Mouse (Mus musculus): ENCODE measurements around the gene Grin2c. TPM values are rescaled to one million over a fixed set of nuclear protein-coding genes. Genes with fewer than 3 reads are reported as not detected.

Gene Grin2c
- total RNA-seq, 2 experiments from 2014 or later = not detected

DNA sequence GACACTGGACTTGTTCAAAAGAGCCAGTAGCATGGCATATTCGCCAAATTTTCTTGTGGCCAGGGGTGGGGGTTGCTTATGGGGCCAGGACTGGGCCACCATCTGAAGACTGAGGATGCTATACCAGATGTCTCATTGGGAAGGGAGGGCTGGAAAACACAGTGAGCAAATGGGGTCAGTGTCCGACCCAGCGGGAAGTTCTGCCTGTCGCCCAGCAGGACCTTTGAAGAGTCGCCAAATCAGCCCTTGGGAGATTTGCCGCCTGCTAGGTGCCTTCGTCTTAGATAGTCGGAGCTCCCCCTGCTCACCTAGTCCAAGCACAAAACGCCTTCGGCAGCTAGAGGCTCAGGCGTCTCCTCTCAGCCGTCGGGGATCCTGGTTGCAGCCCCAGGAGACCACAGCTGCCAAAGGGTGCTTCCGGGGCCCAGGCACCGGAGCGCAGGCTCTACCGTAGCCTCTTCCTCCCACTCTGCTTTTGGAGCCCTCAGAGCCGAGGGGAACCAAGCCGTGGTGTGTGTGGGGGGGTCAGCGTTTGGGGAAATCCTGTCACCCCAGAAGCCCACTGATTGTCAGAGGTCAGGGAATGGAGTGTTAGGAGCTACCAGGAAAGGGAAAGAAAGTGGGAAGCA lies 1.2 kb downstream of the Grin2c start:
- ATAC-seq (replicated peaks; ENCODE audit: poor library complexity) = 0 out of 2 replicates have a peak, but pooled peaks have one; percentile 7

DNA sequence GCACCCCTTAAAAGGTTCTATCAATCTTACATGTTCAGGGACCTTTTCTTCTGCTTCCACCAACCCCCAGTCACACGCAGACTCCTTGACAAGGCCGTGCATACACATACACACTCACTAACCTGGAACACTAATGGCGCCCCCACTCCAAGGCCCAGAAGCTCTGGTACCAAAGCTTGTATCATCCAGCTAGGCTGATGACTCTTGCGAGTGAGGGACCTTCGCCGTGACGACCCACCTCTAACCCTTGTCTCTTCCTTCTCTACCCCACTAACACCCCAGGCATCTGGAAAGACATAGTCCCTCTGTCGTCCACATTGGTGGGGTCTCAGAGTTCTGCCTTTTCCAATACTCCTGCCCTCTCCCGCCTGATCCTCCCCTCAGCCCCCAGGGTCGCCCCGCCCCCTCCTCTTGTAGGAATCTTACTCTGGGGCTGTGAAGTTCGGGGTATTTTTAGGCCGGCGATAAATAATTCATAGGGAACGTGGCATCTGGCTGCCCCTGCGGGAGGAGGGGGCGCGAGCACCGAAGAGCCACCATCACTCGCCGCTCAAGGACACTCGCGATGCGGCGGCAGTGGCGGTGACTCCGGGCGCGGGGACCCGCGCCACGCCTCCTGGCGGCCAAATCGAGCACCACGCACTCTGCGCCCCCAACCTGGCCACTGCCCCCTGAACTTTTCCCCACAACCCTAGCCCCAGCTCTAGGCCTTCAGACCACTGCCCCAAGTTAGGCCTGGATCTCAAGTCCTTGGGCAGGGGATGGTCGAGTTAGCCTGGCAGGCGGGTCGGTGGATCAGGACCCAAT lies 2.0 kb downstream of the Grin2c start:
- peak; percentile 53; the same call in 1 of the 2 replicates for ATAC-seq (replicated peaks; ENCODE audit: poor library complexity)

DNA sequence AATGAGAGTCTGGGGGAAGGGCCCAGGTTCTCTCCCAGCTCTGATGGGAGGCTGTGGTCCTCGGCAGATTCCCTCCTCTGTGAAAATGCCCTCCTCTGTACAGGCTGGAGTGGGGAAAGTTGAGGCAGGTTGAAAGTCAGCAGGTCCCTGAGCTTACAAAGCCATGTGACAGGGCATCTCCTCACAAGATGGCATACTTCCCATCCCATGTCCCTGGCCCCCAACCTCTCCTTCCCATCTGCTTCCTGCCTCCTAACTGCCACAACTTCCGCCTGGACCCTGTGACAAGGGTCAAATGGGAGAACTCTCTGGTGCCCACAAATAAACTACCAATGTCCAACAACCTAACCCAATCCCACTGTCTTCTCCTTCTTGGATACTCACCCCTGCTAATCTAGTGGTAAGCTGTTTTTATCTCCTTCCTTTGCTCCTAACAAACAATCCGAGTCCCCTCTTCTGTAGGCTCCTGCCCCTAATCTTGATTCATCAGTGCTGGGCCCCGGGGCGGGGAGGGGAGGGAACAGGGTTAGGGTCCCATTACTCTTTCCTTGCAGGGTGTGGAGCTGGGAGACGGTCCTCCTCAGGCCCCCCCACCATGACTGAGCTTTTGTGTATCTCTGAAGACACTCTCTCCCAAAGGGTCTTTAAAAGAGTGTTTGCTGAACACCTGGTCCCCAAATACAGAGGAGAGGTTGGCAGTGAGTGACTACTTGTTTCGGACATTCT lies 2.7 kb downstream of the Grin2c start:
- ATAC-seq (replicated peaks; ENCODE audit: poor library complexity) = no peak

DNA sequence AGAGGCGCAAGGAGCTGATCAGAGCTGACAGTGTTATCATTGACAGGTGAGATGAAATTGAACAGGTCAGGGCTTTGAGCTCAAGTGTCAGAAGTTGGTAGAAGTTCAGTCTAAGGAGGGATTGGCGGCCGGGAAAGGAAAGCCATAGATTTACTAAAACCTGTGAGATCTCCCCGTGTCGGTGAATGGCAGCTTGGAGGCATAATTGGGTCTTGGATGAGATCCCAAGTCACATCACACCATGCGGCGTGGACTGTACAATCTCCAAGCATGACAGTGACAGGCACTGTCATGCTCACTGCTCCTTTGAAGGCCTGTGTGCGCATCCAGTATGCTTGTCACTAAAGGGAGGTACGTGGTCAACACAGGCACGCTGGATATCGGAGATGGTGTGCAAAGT lies 4.1 kb downstream of the Grin2c start:
- ATAC-seq (replicated peaks; ENCODE audit: poor library complexity) = no peak

DNA sequence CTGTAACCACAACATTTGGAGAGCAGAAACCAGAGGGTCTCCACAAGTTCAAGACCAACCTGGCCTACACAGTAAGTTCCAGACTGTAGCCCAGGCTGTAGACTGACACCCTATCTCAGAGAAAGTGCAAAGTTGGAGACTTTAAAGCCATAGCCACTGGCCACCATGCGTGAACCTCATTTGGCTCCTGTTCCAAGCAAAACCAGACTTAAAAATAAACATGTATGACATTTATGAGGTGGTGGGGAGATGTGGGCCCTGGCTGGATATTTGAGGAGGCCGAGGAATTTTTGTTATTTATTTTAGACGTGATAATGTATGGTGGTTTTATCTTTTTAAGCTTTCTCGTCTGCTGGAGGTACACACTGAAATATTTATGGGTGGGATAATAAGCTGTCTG lies 7.9 kb downstream of the Grin2c start:
- no peak for ATAC-seq (replicated peaks; ENCODE audit: poor library complexity)

DNA sequence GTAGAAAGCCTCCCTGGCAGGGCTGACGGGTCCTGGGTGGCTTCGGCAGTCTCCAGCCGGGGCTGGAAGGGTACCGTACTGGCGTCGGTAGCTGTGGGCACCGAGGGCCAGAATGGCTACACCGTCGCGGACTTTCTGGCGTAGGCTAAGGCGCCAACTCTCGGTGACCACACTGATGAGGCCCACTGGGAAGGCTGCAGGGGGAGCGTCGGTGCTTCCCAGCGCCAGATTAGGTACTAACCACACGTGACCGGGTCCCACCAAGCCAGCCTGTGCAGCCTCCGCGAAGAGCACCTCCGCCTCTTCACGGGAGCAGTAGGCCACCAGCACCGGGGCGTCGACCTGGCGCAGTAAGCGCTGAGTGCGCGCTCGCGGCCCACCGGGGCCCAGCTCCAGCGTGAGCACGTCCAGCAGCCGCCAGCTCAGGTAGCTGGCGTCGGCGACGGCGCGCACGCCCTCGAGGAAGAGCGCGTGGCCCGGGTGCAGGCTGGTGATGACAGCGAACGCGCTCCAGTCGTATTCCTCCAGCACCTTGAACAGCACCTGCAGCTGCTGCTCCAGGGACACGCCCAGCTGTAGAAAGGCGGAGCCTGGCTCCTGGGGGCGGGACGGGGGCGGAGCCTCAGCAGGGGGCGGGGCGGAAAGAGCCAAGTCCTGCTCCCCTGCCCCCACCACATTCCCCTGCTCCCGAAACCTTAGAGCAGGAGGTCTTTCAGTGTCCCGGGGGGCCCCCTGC lies 9.1 kb downstream of the Grin2c start:
- peak; percentile 71 for ATAC-seq (replicated peaks; ENCODE audit: poor library complexity)

DNA sequence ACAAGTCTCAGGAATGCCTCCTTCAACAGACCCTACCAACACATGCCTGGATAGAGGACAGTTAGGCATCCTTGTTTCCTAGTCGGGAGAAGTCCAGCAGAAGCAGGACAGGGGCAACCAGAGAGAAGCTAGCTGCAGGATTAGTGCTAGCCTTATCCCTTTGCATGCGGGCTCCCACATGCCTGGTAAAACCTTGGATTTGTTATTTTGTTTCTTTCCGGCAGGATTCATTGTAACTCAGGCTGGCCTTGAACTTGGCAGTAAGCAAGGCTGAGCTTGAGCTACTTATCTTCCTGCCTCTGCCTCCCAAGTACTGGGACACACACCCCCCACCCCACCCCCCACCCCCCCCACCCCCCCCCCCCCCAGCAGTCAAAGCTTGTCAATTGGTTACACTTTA lies 15.8 kb downstream of the Grin2c start:
- ATAC-seq (replicated peaks; ENCODE audit: poor library complexity) = no peak

DNA sequence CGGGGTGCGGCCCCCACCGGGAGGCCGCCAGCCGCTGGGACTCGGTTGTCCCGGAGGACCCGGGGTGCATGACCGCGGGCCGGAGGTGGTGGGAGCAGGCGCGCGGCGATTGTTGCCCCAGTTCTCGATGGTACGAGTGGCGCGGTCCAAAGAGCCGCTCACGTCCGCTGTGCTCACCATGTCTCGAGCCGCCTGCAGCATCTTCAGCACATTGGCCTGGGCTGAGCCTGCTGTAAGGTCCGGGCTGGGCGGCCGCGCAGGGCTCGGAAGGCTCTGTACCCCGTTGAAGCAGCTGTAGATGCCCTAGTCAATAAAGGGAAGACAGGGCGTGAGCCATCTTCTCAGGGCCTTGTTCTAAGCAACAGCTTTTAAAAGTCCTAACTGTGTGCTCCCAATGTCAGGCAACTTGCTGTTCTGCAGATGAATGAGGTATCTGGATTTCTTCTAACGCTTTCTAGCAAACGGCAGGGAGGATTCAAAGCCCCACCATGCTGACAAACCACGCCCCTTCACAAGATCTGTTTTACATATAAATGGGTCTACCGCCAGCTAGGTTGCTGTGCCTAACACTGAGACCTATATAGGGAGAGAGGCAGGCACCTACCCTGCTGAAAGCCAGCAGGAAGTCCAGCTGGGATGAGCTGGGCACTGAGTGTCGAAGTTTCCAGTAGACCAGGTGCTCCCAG lies 16.5 kb downstream of the Grin2c start:
- ATAC-seq (replicated peaks; ENCODE audit: poor library complexity) = no peak

DNA sequence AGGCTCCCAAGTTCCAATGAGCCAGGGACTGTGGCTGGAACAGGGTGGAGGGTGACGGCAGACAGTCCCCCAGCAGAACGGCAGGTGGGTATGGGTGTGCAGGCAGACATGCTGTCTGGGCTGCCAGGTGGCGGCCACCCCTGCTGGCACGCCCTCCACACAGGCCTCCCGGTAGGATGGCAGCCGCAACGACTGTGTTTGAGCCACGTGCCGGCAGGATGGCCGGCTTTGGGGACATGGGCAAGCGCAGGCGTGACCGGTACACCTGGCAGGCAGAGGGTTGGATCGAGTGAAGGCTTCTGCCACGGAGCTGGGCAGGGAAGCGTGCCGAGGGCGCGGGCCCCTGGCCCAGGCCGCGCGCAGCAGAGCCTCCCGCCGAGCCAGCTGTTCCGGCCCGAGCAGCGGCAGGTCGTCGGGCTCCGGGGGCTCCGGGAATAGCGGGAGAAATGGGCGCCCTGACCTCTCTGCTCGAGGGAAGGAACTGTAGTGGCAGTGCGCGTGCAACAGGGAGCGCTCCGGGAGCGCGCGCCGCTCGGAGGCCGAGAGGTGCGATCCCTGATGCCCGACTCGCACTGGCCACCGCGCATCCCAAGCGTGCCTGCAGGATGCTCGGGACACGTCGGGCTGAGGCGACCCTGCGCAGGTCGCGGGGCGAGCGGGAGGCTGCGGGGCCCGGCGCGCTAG lies 17.2 kb downstream of the Grin2c start:
- ATAC-seq (replicated peaks; ENCODE audit: poor library complexity) = no peak

DNA sequence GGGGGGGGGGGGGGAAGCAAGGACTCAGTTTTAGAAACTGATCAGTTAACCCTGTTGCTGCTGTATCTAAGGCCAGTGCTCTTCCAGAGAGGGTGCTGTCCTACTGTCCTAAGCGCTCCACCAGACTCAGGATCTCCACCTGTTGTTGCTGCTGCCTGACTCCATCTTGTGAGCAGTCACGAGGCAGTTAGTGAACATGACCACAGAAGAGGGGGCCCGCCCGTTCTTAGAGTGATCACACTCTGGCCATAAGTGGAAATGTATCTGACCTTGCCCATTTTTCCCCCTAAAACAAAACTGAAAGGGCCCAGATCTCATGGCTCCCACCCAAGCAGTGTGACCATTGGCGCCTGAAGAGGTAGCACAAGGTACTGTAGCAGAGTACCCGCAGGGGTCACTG lies 19.1 kb downstream of the Grin2c start:
- no peak for ATAC-seq (replicated peaks; ENCODE audit: poor library complexity)

DNA sequence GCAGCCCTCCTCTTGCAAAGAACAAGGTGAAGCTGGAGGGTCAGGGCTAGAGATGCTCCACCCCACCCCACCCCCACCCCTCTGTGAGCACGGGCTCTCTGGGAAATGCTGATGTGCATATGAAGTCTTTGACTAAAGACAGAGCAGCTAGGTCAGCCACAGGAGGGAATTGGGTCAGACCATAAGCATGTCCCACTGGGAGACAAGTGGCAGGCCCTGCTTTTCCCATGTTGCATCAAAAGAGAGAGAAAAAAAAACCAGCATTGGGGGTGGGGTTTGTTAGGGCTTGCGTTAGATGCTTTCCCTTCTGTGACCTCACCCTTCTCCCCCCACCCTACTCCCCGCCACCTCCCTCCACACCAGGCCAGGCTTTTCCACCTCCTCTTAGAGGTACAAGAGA lies 19.8 kb downstream of the Grin2c start:
- ATAC-seq (replicated peaks; ENCODE audit: poor library complexity) = no peak

DNA sequence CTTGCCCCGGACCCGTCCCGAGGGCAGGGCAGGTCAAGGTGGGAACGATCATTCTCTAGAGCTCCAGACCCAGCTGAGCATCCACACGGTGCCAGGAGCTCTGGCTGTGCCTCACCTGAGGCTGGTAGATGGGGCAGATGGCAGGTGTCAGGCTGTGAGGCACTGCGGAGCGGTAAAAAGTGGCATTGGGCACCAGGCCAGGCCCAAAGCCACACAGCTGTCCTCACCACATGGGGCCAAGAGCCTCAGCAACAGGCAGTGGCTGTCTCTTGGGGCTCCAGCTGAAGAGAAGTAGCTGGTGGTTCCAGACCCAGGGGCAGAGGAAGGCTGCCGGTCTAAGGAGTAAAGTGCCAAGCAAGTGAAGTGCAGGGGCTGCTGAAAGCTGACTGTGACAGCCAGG lies 20.7 kb downstream of the Grin2c start:
- peak; percentile 27; the same call in 1 of the 2 replicates for ATAC-seq (replicated peaks; ENCODE audit: poor library complexity)

DNA sequence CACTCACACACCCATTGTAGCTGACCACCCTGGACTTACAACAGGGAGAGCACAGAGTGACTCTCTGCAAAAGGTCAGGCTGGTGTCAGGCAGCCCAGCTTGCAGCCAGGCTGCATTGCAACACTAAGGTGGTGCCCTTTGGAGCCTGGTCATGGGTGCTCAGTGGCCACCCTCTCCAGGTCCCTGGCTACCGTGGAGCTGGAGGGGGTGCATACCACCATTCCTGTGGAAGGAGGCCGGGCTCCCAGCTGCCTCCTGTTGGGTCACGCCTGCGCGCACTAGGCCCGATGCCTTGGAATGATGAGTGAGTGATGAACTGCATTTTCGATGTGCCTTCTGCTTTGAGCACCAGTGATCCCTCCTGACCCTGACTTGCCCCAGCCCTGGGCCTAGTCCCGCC lies 22.2 kb downstream of the Grin2c start:
- ATAC-seq (replicated peaks; ENCODE audit: poor library complexity) = no peak

DNA sequence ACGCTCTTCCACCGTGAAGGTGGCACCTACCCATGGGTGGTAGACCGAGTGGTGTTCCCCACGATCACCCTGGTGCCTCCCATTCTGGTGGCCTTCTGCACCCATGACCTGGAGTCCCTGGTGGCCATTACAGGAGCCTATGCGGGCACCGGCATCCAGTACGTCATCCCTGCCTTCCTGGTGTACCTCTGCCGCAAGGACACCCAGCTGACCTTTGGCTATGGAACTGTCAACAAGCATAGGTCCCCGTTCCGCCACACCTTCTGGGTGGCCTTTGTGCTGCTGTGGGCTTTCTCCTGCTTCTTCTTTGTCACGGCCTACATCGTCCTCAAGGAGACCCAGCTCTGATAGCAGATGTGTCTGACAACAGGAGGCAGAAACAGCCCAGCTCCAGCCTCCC lies 23.3 kb downstream of the Grin2c start:
- no peak for ATAC-seq (replicated peaks; ENCODE audit: poor library complexity)

DNA sequence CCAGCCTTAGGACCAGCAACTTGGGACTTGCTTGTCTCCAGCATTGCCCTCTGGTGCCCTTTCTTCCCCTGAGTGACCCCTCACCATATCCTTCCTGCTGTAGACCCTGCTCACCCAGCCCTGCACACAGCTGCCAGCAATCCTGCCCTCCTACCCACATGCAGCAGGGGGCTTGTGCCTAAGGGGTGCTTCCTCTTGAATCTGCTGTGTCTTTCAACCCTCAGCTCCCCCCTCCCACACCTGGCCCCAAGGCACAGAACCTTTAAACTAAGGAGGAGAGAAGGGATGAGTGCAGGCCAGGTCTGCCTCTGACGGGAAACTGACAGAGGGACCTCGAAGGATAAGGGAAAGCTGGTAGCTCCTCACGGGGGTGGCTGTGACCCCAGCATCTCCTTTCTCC lies 24.3 kb downstream of the Grin2c start:
- no peak for ATAC-seq (replicated peaks; ENCODE audit: poor library complexity)

DNA sequence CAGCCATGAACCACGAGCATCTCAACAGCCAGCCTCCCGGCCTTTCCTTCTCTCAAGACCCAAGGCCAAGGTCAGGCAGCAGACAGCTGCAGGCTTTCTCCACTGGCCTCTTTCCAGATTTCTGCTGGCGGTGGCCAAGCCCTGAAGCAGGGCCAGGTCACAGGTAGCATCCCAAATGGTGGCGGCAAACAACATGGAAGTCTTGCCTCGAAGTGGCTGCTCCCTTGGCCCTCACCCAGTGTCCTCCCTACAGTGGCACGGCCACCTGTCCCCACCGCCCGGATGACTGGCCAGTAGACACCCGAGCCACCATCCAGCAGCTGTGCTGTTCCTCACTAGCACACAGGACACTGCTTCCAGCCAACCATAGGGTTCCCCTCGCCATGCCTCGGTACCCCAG lies 25.6 kb downstream of the Grin2c start:
- ATAC-seq (replicated peaks; ENCODE audit: poor library complexity) = no peak

DNA sequence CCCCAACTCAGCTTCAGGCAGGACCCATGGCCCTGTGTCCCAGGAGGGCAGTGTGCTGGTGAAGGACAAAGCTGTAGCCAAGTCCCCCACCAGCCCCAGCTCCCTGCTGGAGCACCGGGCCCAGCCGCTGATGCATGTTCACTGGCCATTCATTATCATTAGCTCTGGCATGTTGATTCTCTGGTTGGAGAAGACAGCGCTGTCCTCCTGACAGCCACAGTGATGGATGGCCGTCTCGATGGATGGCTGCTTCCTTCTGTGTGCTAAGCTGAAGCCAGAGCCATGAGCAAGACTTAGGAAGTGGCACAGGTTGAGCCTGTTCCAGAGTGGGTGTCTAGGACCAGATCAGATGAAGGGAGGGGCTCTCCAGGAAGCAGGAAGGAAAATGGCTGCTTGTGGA lies 30.5 kb downstream of the Grin2c start:
- ATAC-seq (replicated peaks; ENCODE audit: poor library complexity) = no peak

DNA sequence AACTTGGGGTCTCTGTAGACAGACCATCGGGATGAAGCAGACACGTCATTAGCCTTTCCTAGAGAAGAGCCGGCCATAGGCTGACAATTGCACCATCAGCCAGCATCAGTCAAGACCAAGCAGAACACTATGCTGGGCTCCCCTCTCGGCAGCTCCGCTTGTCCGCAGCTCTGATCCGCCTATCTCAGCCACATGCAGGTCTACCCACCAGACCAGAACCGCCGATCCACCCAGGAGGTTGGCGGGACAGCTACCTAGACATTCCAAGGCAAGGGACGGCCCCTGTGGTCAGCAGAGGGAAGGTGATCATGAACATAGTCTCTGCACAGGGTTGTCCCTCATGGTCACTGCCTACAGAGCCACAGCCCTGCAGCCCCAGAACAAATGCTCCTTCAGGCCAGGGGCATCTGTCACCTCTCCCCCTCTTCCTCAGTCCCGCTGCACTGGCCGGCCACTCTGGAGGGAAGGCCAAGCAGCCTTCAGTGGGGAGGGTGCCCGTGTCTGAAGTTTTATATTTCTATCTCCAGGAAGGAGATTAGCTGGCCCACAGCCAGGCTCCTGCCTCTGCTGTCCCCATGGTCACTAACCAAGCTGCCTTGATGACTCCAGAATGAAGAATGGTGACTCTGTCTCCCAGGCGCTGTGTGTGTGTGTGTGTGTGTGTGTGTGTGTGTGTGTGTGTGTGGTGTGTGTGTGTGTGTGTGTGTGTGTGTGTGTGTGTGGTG lies 32.6 kb downstream of the Grin2c start:
- ATAC-seq (replicated peaks; ENCODE audit: poor library complexity) = no peak

DNA sequence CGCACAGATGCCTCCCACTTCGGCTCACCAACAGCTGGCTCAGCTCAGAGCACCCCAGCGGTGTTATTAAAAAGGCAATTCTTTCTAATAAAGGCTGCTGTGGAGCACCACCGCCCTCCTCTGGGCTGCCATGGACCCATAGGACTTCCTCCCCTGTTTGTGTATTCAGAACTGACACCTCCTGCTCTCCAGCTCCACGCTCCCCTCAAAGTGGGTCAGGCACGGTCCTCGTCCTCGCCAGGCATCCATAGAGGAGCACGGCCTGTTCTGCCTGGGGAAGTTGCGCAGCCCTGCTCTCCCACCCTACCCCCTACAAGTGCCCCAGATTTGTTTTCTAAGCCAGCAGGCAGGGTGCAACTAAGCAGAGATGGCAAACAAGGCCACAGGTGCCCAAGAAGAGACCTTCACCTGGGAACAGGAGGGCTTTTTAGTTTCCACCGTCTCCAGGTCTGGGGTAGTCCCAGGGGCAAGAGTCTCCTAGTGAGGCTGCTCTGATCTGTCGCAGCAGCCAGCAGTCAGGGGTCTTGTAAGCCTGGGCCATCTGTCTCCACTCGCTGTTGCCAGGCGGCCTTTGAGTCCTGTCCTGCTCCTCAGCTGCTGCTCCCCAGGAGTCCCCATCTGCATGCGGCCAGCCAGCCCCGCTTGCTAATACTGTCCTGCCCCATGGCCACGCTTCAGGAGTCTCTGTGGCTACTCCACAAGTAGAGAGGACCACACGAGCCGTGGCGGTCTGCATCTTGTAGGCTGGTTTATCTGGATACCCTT lies 33.3 kb downstream of the Grin2c start:
- no peak for ATAC-seq (replicated peaks; ENCODE audit: poor library complexity)

Data from megakaryocyte progenitor cell, adult 5-6 weeks (primary cell).